Mouse (Mus musculus): ENCODE data around the gene Oas1f.
"Not testable (repeated sequence)": the region's sequence is repeated elsewhere in the genome, so short reads cannot be mapped to it uniquely, and the experiment has no call there.

GRCm38 (mm10) chr5:120894692-120895091 is 47.5 kb downstream of the Oas1f start:
- not testable (repeated sequence) for TF ChIP-seq EP300, CTCF (IDR thresholded peaks at IDR 0.05; ENCODE audit: low read depth)
